Mouse (Mus musculus) MEL (cell line): Measurements from ENCODE around the gene Pitpnc1. TPM values are rescaled to one million over a fixed set of nuclear protein-coding genes. Genes with fewer than 3 reads are reported as not detected.

Experiments used
- DNase-seq: peaks from one replicate; pipeline ENCODE4 v3.0.0; 2011; ENCODE audit warnings: low read depth, low spot score
- H3K27ac ChIP-seq: 2 replicates; pipeline ENCODE4 v1.5.1; 2012; ENCODE audit warnings: low read depth, mild to moderate bottlenecking, control low read depth, low read length, moderate library complexity; ENCODE audit not compliant: control insufficient read depth
- H3K27me3 ChIP-seq, 2 experiments: fragments of 150-350 bp in 1 of 2; sonication (generic) in 1 of 2; 2 replicates each; pipeline ENCODE4 v1.6.1; 2012; ENCODE audit warnings: low read length in 2 of 2, mild to moderate bottlenecking in 2 of 2, improper control_type of control experiment in 1 of 2, moderate library complexity in 1 of 2; ENCODE audit not compliant: insufficient read depth in 2 of 2, control insufficient read depth in 1 of 2
- H3K36me3 ChIP-seq, 2 experiments: 2 replicates each; pipeline ENCODE4 v1.6.1; 2012 to 2014; ENCODE audit warnings: low read length in 2 of 2, improper control_type of control experiment in 1 of 2, inconsistent platforms in 1 of 2, mild to moderate bottlenecking in 1 of 2; ENCODE audit not compliant: insufficient read depth in 2 of 2, control insufficient read depth in 1 of 2
- H3K4me1 ChIP-seq, 2 experiments: fragments of 150-350 bp in 1 of 2; sonication (generic) in 1 of 2; 2 replicates each; pipeline ENCODE4 v1.6.1; 2012; ENCODE audit warnings: low read length in 2 of 2, improper control_type of control experiment in 1 of 2, mild to moderate bottlenecking in 1 of 2; ENCODE audit not compliant: insufficient read depth in 2 of 2, control insufficient read depth in 1 of 2
- H3K4me3 ChIP-seq, 2 experiments: fragments of 150-350 bp in 1 of 2; sonication (generic) in 1 of 2; 2 replicates each; pipeline ENCODE4 v1.5.1; 2012; ENCODE audit warnings: low read depth in 2 of 2, low read length in 2 of 2, mild to moderate bottlenecking in 2 of 2, moderate library complexity in 2 of 2, control low read depth in 1 of 2, improper control_type of control experiment in 1 of 2; ENCODE audit not compliant: control insufficient read depth in 1 of 2, insufficient read depth in 1 of 2
- H3K79me2 ChIP-seq: 2 replicates; pipeline ENCODE4 v1.6.1; 2012; ENCODE audit warnings: mild to moderate bottlenecking, low read length, moderate library complexity; ENCODE audit not compliant: control insufficient read depth, poor library complexity, insufficient read depth
- H3K9ac ChIP-seq: 2 replicates; pipeline ENCODE4 v1.6.1; 2012; ENCODE audit warnings: low read depth, mild to moderate bottlenecking, control low read depth, low read length, moderate library complexity; ENCODE audit not compliant: control insufficient read depth, poor library complexity, severe bottlenecking
- H3K9me3 ChIP-seq: fragments of 150-350 bp; sonication (generic); replicated peaks from 2 replicates; pipeline ENCODE4 v1.6.1; 2012; ENCODE audit warnings: mild to moderate bottlenecking, low read length, improper control_type of control experiment, moderate library complexity; ENCODE audit not compliant: insufficient read depth
- CTCF ChIP-seq, 3 experiments: IDR thresholded peaks in 2 of 3; conservative IDR thresholded peaks in 1 of 3; 2 replicates each; pipeline ENCODE4 v1.5.1; 2011 to 2012; ENCODE audit warnings: low read length in 3 of 3, low read depth in 2 of 3, mild to moderate bottlenecking in 2 of 3, improper control_type of control experiment in 1 of 3, inconsistent platforms in 1 of 3, mixed read lengths in 1 of 3, moderate library complexity in 1 of 3; ENCODE audit not compliant: control insufficient read depth in 1 of 3, insufficient read depth in 1 of 3, poor library complexity in 1 of 3, severe bottlenecking in 1 of 3
- EP300 ChIP-seq, 2 experiments: IDR thresholded peaks; 2 replicates each; pipeline ENCODE4 v1.6.1; 2011; ENCODE audit warnings: improper control_type of control experiment in 2 of 2, low read length in 2 of 2, low read depth in 1 of 2, mild to moderate bottlenecking in 1 of 2
- KAT2A ChIP-seq: conservative IDR thresholded peaks from 2 replicates; pipeline ENCODE4 v1.6.1; 2012; ENCODE audit warnings: low read depth, low read length, improper control_type of control experiment, inconsistent platforms
- MAX ChIP-seq: IDR thresholded peaks from 2 replicates; pipeline ENCODE4 v1.6.1; 2011; ENCODE audit warnings: low read length, improper control_type of control experiment
- MAZ ChIP-seq: IDR thresholded peaks from 2 replicates; pipeline ENCODE4 v1.6.1; 2012; ENCODE audit warnings: low read depth, mild to moderate bottlenecking, inconsistent platforms, low read length, improper control_type of control experiment
- MEF2A ChIP-seq: IDR thresholded peaks from 2 replicates; pipeline ENCODE4 v1.6.1; 2014; ENCODE audit warnings: low read depth, mild to moderate bottlenecking, inconsistent platforms, low read length, improper control_type of control experiment; ENCODE audit not compliant: poor library complexity, insufficient replicate concordance, severe bottlenecking; ENCODE audit errors: extremely low read depth
- MXI1 ChIP-seq: IDR thresholded peaks from 2 replicates; pipeline ENCODE4 v1.6.1; 2011; ENCODE audit warnings: mild to moderate bottlenecking, low read depth, low read length, improper control_type of control experiment
- NELFE ChIP-seq: IDR thresholded peaks from 2 replicates; pipeline ENCODE4 v1.6.1; 2011; ENCODE audit warnings: low read depth, low read length, improper control_type of control experiment
- POLR2A ChIP-seq, 2 experiments: IDR thresholded peaks; 2 replicates each; pipeline ENCODE4 v1.6.1; 2011 to 2012; ENCODE audit warnings: low read length in 2 of 2, mild to moderate bottlenecking in 2 of 2, control low read depth in 1 of 2, improper control_type of control experiment in 1 of 2, low read depth in 1 of 2, moderate library complexity in 1 of 2; ENCODE audit not compliant: control insufficient read depth in 1 of 2, insufficient read depth in 1 of 2, poor library complexity in 1 of 2
- POLR2AphosphoS5 ChIP-seq: IDR thresholded peaks from 2 replicates; pipeline ENCODE4 v1.6.1; 2012; ENCODE audit warnings: low read depth, borderline replicate concordance, mild to moderate bottlenecking, inconsistent platforms, low read length, moderate library complexity, mixed read lengths
- RAD21 ChIP-seq: IDR thresholded peaks from 2 replicates; pipeline ENCODE4 v1.6.1; 2011; ENCODE audit warnings: mild to moderate bottlenecking, low read depth, low read length, improper control_type of control experiment
- RCOR1 ChIP-seq: IDR thresholded peaks from 2 replicates; pipeline ENCODE4 v1.6.1; 2012; ENCODE audit warnings: low read depth, mild to moderate bottlenecking, inconsistent platforms, low read length, improper control_type of control experiment
- SIN3A ChIP-seq: IDR thresholded peaks from 2 replicates; pipeline ENCODE4 v1.6.1; 2012; ENCODE audit warnings: low read length, improper control_type of control experiment, inconsistent platforms
- SMC3 ChIP-seq: IDR thresholded peaks from 2 replicates; pipeline ENCODE4 v1.6.1; 2011; ENCODE audit warnings: low read depth, low read length, improper control_type of control experiment
- TCF12 ChIP-seq: IDR thresholded peaks from 2 replicates; pipeline ENCODE4 v1.6.1; 2014; ENCODE audit warnings: low read depth, mild to moderate bottlenecking, inconsistent platforms, low read length, improper control_type of control experiment, moderate library complexity
- ZC3H11A ChIP-seq: IDR thresholded peaks from 2 replicates; pipeline ENCODE4 v1.6.1; 2012; ENCODE audit warnings: low read depth, mild to moderate bottlenecking, inconsistent platforms, low read length, improper control_type of control experiment
- ZNF384 ChIP-seq: IDR thresholded peaks from 2 replicates; pipeline ENCODE4 v1.6.1; 2012; ENCODE audit warnings: low read depth, mild to moderate bottlenecking, inconsistent platforms, low read length, improper control_type of control experiment
- polyA plus RNA-seq, 2 experiments: library from polyadenylated mRNA; stranded (reverse) in 1 of 2; unstranded in 1 of 2; fragments of >175 nt in 1 of 2; fragments of >200 nt in 1 of 2; gene quantifications; 2 replicates each; pipeline versions ENCODE4 v1.2.1 to v1.2.4; 2012; ENCODE audit warnings: low replicate concordance in 2 of 2, low read depth in 1 of 2; ENCODE audit not compliant: insufficient read length in 2 of 2, insufficient read depth in 1 of 2, missing spikeins in 1 of 2
- total RNA-seq: library from RNA; depleted of rRNA; stranded (reverse); fragments of 300-350 nt; gene quantifications from 2 replicates; pipeline ENCODE4 v1.2.3, GENCODE M21; 2012

The Pitpnc1 gene
- total and polyA plus RNA-seq, 3 experiments: 19.3 to 25.3 TPM; not detected in 1

- H3K4me1 ChIP-seq: no peaks in the 10 kb centered on the region
- DNase-seq: no peak
- peaks cover 0 to 4% of the 10 kb centered on the region in 2 experiments; a peak in 1 of 4 replicates for H3K36me3 ChIP-seq
- no peaks in the 10 kb centered on the region for H3K79me2 ChIP-seq
- H3K9ac ChIP-seq: no peak overlapping the region
- TF ChIP-seq TCF12 (no peak), ZC3H11A (no peak), POLR2AphosphoS5 (no peak), MAX (no peak), MAZ (no peak), POLR2A (IDR thresholded peaks at IDR 0.05; ENCODE audit: control insufficient read depth in 1 of 2, insufficient read depth in 1 of 2, low read depth in 1 of 2, low read length in 2 of 2, poor library complexity in 1 of 2) (no peak), EP300 (IDR thresholded peaks at IDR 0.05; ENCODE audit: low read depth in 1 of 2, low read length in 2 of 2) (no peak)
- H3K9me3 ChIP-seq: no peaks in the 10 kb centered on the region
- no peaks in the 10 kb centered on the region for H3K27me3 ChIP-seq
- no peak overlapping the region for H3K4me3 ChIP-seq
- H3K27ac ChIP-seq: no peak overlapping the region
Observed at GRCm38 (mm10) chr11:107265861-107266260, 204.6 kb downstream of the Pitpnc1 start.

- no peaks in the 10 kb centered on the region for H3K4me1 ChIP-seq
- H3K27ac ChIP-seq: no peak overlapping the region
- no peak for DNase-seq
- no peak for TF ChIP-seq RAD21
- TF ChIP-seq ZC3H11A: no peak
- no peak for TF ChIP-seq KAT2A
- TF ChIP-seq NELFE: no peak
- no peak for TF ChIP-seq SMC3
- TF ChIP-seq ZNF384: no peak
- no peak for TF ChIP-seq CTCF (IDR thresholded peaks at IDR 0.05 in 2 of 3, conservative IDR thresholded peaks at IDR 0.05 in 1 of 3; ENCODE audit: control insufficient read depth in 1 of 3, insufficient read depth in 1 of 3, low read depth in 2 of 3, low read length in 3 of 3, poor library complexity in 1 of 3, severe bottlenecking in 1 of 3)
- TF ChIP-seq SIN3A: no peak
- no peak for TF ChIP-seq MXI1
- TF ChIP-seq MEF2A: no peak
- no peak for TF ChIP-seq EP300 (IDR thresholded peaks at IDR 0.05; ENCODE audit: low read depth in 1 of 2, low read length in 2 of 2)
- no peak for TF ChIP-seq RCOR1
- H3K27me3 ChIP-seq: no peaks in the 10 kb centered on the region
- H3K9ac ChIP-seq: no peak overlapping the region
- H3K9me3 ChIP-seq: no peaks in the 10 kb centered on the region
- no peak overlapping the region for H3K4me3 ChIP-seq
- H3K79me2 ChIP-seq: no peaks in the 10 kb centered on the region
- peaks cover 0 to 4% of the 10 kb centered on the region in 2 experiments; a peak in 1 of 4 replicates for H3K36me3 ChIP-seq
Observed at GRCm38 (mm10) chr11:107264889-107265615, 205.4 kb downstream of the Pitpnc1 start.
